Mouse (Mus musculus) heart, embryonic 11.5 days (tissue): ENCODE results near the gene Rspry1. TPM values are rescaled to one million over a fixed set of nuclear protein-coding genes. Genes with fewer than 3 reads are reported as not detected.
A peak's percentile ranks its signal among the peaks of the same experiment; 100 is the strongest.

Experiments used
- ATAC-seq: fragments of 200-750 bp; cut with Nextera tagmentation; replicated peaks from 2 replicates; pipeline ENCODE4 v1.8.0; 2017; ENCODE audit warnings: moderate library complexity; ENCODE audit not compliant: insufficient number of reproducible peaks, low FRiP score, low TSS enrichment
- H3K27ac ChIP-seq: fragments of 300-500 bp; sonication (generic); 2 replicates; pipeline ENCODE4 v1.5.1; 2014; ENCODE audit warnings: mild to moderate bottlenecking, low read depth, low read length
- H3K27me3 ChIP-seq: fragments of 300-500 bp; sonication (generic); 2 replicates; pipeline ENCODE4 v1.6.1; 2014; ENCODE audit warnings: mild to moderate bottlenecking, low read length, mixed read lengths; ENCODE audit not compliant: control insufficient read depth, insufficient read depth
- H3K36me3 ChIP-seq: fragments of 300-500 bp; sonication (generic); 2 replicates; pipeline ENCODE4 v1.6.1; 2014; ENCODE audit warnings: mild to moderate bottlenecking, low read length, moderate library complexity, mixed read lengths; ENCODE audit not compliant: control insufficient read depth, insufficient read depth
- H3K4me1 ChIP-seq: fragments of 300-500 bp; sonication (generic); 2 replicates; pipeline ENCODE4 v1.6.1; 2014; ENCODE audit warnings: low read length; ENCODE audit not compliant: control insufficient read depth, insufficient read depth
- H3K4me2 ChIP-seq: fragments of 300-500 bp; sonication (generic); 2 replicates; pipeline ENCODE4 v1.6.1; 2014; ENCODE audit warnings: mild to moderate bottlenecking, moderate library complexity
- H3K4me3 ChIP-seq: fragments of 300-500 bp; sonication (generic); 2 replicates; pipeline ENCODE4 v1.5.1; 2014; ENCODE audit warnings: low read depth, low read length
- H3K9ac ChIP-seq: fragments of 300-500 bp; sonication (generic); 2 replicates; pipeline ENCODE4 v1.6.1; 2014; ENCODE audit warnings: mild to moderate bottlenecking, low read depth, low read length, moderate library complexity
- H3K9me3 ChIP-seq: fragments of 300-500 bp; sonication (generic); replicated peaks from 2 replicates; pipeline ENCODE4 v1.6.1; 2016; ENCODE audit warnings: low read length; ENCODE audit not compliant: control insufficient read depth
- WGBS: fragments of 180-500 bp; shearing (Covaris S2); extraction: QIAGEN DNeasy Blood & Tissue Kit; methylation state at CpG from one replicate; pipeline ENCODE4 v1.1.7; 2014; ENCODE audit not compliant: insufficient replicate concordance; 5-methylcytosine and 5-hydroxymethylcytosine counted together
- polyA plus RNA-seq: library from polyadenylated mRNA; unstranded; fragments of >200 nt; fragmentation: Nextera tagmentation; extraction: Ambion mirVana; gene quantifications from 2 replicates; pipeline ENCODE4 v1.2.1, GENCODE M21; 2014

The Rspry1 gene
- polyA plus RNA-seq, 1 experiment from 2014 or later, result 23.2 TPM

DNA sequence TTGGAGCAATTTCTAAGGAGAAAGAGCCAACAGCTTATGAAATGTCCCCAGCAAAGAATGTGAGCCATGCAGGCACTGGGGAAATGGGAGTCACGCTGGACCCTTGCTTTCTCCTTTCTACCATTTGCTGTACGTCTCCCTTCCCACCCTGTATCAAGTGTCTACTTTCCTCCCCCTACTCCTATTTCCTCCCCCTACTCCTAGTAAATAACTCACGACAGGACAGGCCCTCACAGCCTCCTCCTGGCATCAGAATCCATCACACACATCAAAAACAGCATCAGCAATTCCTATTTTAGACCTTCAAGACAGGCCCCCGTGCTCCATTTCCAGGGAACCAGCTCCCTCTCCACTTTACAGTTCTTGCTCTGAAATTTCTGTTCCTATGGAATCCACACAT is 10.0 kb upstream of the Rspry1 start:
- Histone ChIP-seq H3K4me1 (no peaks in the 10 kb centered on the region), H3K27me3 (no peaks in the 10 kb centered on the region), H3K4me2 (no peak overlapping the region), H3K27ac (no peak overlapping the region), H3K9me3 (no peaks in the 10 kb centered on the region), H3K9ac (no peak overlapping the region), H3K36me3 (peaks cover 12% of the 10 kb centered on the region), H3K4me3 (no peak overlapping the region)
- WGBS, result 76% methylated on average over 4 of the region's 4 CpGs
- no peak for ATAC-seq

DNA sequence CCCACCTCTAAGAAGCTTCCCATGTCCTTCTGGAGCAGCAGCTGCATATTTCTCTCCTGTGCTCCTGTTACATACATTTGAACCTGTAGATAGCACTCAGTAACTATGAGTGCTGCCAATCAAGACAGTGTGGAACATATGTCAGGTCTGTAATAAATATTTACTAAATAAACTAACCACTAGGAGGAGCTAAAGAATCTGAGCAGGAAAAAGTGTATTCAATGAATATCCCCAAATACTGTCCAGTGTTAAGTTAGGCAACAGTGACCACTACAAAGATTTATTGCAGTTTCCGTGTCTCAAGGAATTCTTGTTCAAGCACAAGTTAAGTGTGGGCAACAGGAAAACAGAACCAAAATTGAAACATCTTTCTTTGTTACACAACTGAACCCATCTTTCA is 7.5 kb upstream of the Rspry1 start:
- Histone ChIP-seq H3K36me3 (peaks cover under 1% of the 10 kb centered on the region; the same call in 1 of the 2 replicates), H3K9ac (no peak overlapping the region), H3K27me3 (no peaks in the 10 kb centered on the region), H3K9me3 (no peaks in the 10 kb centered on the region), H3K27ac (no peak overlapping the region), H3K4me3 (no peak overlapping the region), H3K4me2 (no peak overlapping the region), H3K4me1 (no peaks in the 10 kb centered on the region)
- WGBS, result 70% methylated on average over 1 of the region's 1 CpGs
- ATAC-seq, result no peak

DNA sequence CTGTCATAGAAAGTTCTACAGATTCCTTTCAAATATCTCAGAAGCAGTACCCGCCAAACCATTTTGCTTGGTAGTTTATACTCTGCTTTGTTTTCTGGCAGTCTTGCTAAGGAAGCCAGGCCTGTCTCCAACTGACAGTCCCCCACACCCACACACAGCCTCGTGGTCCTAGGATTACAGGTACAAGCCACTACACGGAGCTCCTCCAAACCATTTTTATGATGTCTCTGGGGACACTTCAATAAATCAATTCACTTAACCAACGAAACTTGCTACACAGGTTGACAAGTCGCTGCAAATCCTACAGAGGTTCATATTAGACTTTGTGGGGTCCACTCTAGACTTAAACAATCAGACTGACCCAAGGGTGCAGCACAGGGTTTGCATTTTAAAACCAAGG is 1.3 kb upstream of the Rspry1 start:
- Histone ChIP-seq H3K27me3 (no peaks in the 10 kb centered on the region), H3K4me2 (peak overlapping the region; percentile 85), H3K27ac (no peak overlapping the region), H3K9me3 (no peaks in the 10 kb centered on the region), H3K4me1 (peaks cover 13% of the 10 kb centered on the region), H3K4me3 (peak overlapping the region; percentile 99), H3K9ac (peak overlapping the region; percentile 94), H3K36me3 (no peaks in the 10 kb centered on the region)
- no peak for ATAC-seq
- 29% methylated on average over 5 of the region's 5 CpGs for WGBS

DNA sequence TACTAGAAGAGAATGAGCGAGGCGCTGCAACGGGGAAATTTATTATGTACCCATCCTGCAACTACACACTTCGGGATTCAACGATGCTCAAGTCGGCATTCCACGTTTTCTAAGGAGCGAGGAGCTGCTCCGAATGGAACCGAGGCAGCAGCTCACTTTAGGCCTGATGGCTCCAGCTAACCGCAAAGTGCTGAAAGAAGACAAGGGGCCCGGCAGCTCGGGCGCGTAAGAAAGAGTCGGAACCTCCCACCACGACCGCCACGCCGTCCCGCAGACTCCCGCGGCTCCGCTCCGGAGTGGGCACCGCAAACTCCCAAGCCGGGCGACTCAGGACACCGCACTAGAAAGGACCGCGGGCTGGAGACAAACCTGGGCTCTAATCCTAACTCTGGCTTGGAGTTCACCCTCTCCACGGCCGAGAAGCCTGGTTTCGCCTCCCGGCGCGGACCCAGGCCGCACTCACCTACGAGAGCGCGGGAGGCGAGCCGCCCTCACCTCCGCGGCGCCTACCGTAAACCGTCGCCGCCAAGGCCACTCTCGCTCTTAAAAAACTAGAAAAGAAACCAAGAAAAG is 617 bp upstream of the Rspry1 start:
- WGBS, result under 1% methylated on average over 51 of the region's 51 CpGs
- H3K4me3 ChIP-seq, result peak overlapping the region; percentile 99
- no peaks in the 10 kb centered on the region for H3K9me3 ChIP-seq
- peaks cover 13% of the 10 kb centered on the region for H3K4me1 ChIP-seq
- H3K9ac ChIP-seq, result peak overlapping the region; percentile 94
- no peaks in the 10 kb centered on the region for H3K27me3 ChIP-seq
- H3K4me2 ChIP-seq, result peak overlapping the region; percentile 85
- no peaks in the 10 kb centered on the region for H3K36me3 ChIP-seq
- H3K27ac ChIP-seq, result peak overlapping the region; percentile 84
- ATAC-seq, result peak; percentile 11; the same call in 1 of the 2 replicates

DNA sequence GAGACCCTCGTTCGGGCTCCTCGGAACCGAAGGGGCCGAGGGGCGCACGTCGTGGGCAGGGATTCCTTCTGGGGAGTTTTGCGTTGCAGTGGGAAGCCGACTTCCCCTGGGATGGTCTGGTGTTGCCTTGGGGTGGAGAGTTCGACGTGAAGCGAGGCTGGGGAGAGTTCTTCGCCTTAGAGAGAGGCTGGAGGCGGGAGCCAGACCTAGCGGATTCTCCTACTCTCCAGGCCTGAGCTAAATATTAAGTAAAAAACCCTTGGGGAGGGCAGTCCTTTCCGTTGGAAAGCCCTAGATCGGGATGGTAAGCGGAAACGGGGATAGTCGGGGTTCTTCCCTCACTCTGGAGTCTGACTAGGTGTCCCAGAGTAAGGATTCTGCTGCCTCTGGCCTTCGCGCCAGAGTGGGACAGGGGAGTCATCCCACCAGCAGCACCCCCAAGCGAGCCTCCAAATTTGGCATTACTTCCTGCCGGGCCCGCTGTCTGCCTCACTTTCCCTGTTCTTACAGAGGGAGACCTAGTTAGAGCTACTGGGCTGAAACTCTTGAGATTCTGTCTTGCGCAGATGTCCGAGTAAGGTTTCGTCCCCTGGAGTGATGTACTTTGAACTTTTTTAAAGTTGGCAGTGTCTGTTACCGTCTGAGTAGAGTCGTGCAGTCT is 864 bp downstream of the Rspry1 start:
- Histone ChIP-seq H3K9me3 (no peaks in the 10 kb centered on the region), H3K27me3 (no peaks in the 10 kb centered on the region), H3K36me3 (no peaks in the 10 kb centered on the region), H3K4me2 (peak overlapping the region; percentile 93), H3K9ac (peak overlapping the region; percentile 97), H3K4me1 (peaks cover 13% of the 10 kb centered on the region), H3K27ac (peak overlapping the region; percentile 86), H3K4me3 (peak overlapping the region; percentile 99)
- under 1% methylated on average over 31 of the region's 31 CpGs for WGBS
- ATAC-seq, result no peak

DNA sequence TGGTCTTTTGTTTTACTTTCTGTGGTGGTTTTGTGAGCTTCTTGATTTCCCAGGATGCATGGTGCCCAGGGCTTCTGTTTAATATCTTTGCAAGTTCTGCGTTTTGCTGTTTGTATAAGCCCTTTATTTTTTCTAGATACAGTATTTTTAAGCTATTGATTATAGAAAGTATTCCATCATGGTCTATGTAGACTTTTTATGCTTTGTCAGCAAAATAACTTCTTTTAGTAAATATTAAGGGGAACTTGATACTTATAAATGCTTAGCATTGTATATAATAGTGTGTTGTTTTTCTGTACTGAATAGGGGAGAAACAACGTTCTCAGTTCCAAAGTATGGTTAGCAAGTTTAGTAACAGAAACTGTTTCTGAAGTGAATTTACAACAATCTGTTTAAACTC is 2.3 kb downstream of the Rspry1 start:
- no peak overlapping the region for H3K4me2 ChIP-seq
- ATAC-seq, result no peak
- H3K4me1 ChIP-seq, result peaks cover 13% of the 10 kb centered on the region
- no peaks in the 10 kb centered on the region for H3K36me3 ChIP-seq
- H3K9me3 ChIP-seq, result no peaks in the 10 kb centered on the region
- H3K9ac ChIP-seq, result no peak overlapping the region
- 87% methylated on average over 2 of the region's 2 CpGs for WGBS
- H3K4me3 ChIP-seq, result no peak overlapping the region
- no peaks in the 10 kb centered on the region for H3K27me3 ChIP-seq
- no peak overlapping the region for H3K27ac ChIP-seq

DNA sequence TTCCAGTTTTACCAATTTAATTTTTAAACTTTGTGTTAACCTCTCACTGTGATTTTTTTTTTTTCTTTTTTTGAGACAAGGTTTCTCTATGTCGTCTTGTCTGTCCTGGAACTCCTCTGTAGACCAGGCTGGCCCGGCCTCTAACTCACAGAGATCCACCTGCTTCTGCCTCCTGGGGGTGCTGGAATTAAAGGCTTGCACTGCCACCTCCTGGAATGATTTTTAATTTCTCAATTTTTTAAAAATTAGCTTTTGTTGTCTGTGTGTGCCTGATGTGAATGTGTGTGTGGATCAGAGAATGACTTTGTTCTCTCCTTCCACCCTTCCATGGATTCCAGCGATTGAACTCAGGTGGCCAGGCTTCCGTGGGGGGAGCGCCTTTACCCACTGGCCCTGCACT is 5.3 kb downstream of the Rspry1 start:
- no peaks in the 10 kb centered on the region for H3K27me3 ChIP-seq
- 88% methylated on average over 5 of the region's 5 CpGs for WGBS
- H3K9me3 ChIP-seq, result no peaks in the 10 kb centered on the region
- H3K9ac ChIP-seq, result no peak overlapping the region
- no peak overlapping the region for H3K4me2 ChIP-seq
- H3K4me3 ChIP-seq, result no peak overlapping the region
- no peak for ATAC-seq
- H3K27ac ChIP-seq, result no peak overlapping the region
- H3K36me3 ChIP-seq, result no peaks in the 10 kb centered on the region
- peaks cover 6% of the 10 kb centered on the region for H3K4me1 ChIP-seq

DNA sequence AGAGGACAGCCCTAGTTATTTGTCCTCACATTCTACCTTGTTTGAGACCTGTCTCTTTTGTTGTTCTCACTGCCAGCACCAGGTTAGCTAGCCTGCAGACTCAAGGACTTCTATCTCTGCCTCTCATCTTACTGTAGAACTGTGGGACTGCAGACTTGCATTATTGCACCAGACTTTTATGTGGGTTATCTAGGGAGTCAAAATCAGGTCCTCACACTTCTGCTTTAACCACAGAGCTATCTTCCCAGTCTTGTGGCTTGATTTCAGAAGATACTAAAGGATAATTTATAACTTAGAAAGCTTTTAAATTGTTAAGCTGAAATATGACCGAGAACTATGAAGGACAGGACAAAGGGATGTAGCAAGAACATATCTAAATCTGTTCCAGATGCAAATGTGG is 23.1 kb downstream of the Rspry1 start:
- peaks cover 6% of the 10 kb centered on the region; the same call in 1 of the 2 replicates for H3K36me3 ChIP-seq
- no peak overlapping the region for H3K4me3 ChIP-seq
- no peak overlapping the region for H3K9ac ChIP-seq
- 94% methylated on average over 1 of the region's 1 CpGs for WGBS
- H3K9me3 ChIP-seq, result no peaks in the 10 kb centered on the region
- H3K4me2 ChIP-seq, result no peak overlapping the region
- no peaks in the 10 kb centered on the region for H3K4me1 ChIP-seq
- H3K27ac ChIP-seq, result no peak overlapping the region
- ATAC-seq, result no peak
- H3K27me3 ChIP-seq, result no peaks in the 10 kb centered on the region
